Mouse (Mus musculus) colon, adult 2 months (tissue): ENCODE results near the gene Fbln1. TPM values are rescaled to one million over a fixed set of nuclear protein-coding genes. Genes with fewer than 3 reads are reported as not detected.

Source experiments
- polyA plus RNA-seq: library from polyadenylated mRNA; depleted of rRNA; stranded (reverse); fragments of >200 nt; gene quantifications from 2 replicates; pipeline ENCODE4 v1.2.3, GENCODE M21; 2012; rRNA removed

The Fbln1 gene
- 202 and 230 TPM in 2 replicates for polyA plus RNA-seq

DNA sequence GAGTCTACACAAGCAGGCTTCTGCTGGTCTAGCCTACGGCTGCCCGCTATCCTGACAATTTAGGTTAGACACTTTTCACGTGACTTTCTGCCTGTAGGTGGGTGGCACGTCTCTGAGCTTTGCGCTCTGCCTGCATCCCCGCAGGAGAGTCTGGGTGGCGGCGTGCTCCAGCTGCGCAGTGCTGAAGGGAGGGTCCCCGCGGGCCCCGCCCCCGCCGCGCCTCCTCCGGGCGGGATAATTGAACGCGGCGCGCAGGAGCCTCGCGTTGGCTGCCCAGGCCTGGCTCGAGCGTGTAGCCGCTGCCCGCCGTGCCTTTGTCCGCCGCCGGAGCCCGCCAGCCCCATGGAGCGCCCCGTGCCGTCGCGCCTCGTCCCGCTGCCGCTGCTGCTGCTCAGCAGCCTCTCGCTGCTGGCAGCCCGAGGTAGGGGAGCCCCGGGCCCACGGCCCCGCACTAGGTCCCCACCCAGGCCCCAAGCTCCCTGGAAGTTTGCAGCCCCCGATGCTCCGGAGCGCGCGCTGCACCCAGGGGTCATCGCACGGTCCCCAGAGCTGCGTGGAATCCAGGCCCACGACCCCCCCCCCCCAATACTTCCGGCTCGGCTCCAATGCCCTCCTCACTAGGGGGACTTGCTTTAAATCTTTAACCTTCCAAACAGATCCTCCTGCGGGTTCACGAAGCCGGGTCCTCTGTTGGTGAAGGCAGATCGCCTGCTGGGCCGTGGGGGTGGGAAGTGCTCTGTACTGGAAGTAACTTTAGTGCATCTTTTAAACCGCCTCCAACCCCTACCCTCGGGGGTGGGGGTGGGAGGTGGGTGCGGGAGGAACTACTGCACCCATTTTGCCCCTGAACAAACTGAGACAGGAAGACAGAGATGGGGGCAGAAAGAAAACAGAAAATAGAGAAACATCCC is at the start of gene Fbln1:
TSS of gene Fbln1 (plus strand) at position 158 of the 911 bp plus-strand sequence.

DNA sequence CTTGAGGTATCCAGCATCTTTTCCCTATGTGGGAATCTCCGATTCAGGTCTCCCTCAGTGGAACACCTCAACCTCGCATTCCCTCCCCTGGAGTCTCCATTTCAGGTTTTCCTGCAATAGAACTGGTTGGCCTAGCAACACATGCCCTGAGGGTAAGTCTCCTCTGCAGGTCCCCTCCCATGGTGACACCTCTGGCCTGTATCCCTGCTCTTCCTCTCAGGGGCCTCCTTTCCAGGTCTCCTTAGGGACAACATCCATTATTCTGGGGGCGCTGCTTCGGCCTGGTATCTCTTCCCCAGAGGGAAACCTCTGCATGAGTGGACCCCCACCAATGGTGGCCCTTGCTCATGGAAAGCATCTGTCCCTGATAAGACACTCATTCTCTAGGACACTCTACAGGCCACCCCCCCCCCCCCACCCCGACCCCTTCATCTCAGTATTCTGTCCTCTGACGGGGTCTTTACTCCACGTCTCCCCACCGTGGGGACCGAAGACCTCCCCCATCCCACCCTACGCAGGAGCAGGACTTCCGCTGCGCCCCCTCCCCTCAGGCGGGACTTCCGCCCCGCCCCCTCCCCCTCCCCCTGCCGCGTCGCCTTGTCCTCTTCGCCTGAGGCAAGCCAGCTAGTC is 130.0 kb downstream of the Fbln1 start, which contains the start of gene Atxn10:
TSS of gene Atxn10 (plus strand) at position 575 of the 630 bp plus-strand sequence.

Other genes starting within 250 kb of the Fbln1 start
- 12.4 and 15.3 TPM in 2 replicates for gene 5031439G07Rik, start 217.4 kb upstream of the Fbln1 start, polyA plus RNA-seq
- gene Upk3a, start 188.8 kb upstream of the Fbln1 start, polyA plus RNA-seq = 0.24 TPM in 1 of 2 replicates, not detected in the other
- gene Fam118a, start 177.0 kb upstream of the Fbln1 start, polyA plus RNA-seq = 4.4 and 5.9 TPM in 2 replicates
- not detected in 2 replicates for gene Smc1b, start 74.0 kb upstream of the Fbln1 start, polyA plus RNA-seq
- not detected in 2 replicates for gene Ribc2, start 73.9 kb upstream of the Fbln1 start, polyA plus RNA-seq
- 33.4 and 42.4 TPM in 2 replicates for gene Atxn10, start 130.3 kb downstream of the Fbln1 start, polyA plus RNA-seq